Mouse (Mus musculus): ENCODE measurements around the gene Gm30302. TPM values are rescaled to one million over a fixed set of nuclear protein-coding genes. Genes with fewer than 3 reads are reported as not detected.

Gene Gm30302
- polyA plus RNA-seq (2015; fragmentation: Nextera tagmentation; extraction: Ambion mirVana): not detected in 2 replicates

DNA sequence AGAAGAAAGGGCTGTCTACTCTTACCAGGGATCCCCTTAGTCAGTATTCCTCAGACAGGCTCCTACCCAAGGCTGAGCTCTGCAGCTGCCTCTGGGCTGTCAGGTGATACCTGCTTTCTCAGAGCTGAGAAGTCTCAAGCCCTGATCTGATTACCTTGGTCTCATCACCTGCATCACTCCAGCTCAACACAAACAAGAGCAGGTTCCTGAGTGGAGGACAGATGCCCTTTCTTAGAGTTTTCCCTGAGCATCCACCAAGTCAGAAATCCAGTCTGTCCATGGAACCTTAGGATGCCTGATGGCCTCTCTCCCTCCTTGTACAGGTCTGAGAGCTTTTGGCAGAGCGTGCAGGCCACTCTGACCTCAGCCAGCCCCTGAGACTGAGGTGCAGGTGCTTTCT, at the start of gene Gm30302:
Gm30302 (minus strand) TSS at position 101 of the 400 bp plus-strand sequence.
- 91% methylated on average over 1 of the region's 1 CpGs for WGBS
- H3K4me1 ChIP-seq (replicated peaks; ENCODE audit: control insufficient read depth, insufficient read depth, low read length): no peaks in the 10 kb centered on the region
- no peaks in the 10 kb centered on the region for H3K9me3 ChIP-seq (ENCODE audit: control insufficient read depth, low read length)
- no peaks in the 10 kb centered on the region for H3K27me3 ChIP-seq (replicated peaks; ENCODE audit: control insufficient read depth, insufficient read depth, low read length)
- H3K4me2 ChIP-seq (ENCODE audit: low read length): no peak within 1 kb of the TSS
- H3K9ac ChIP-seq (replicated peaks; ENCODE audit: low read depth, low read length): no peak within 1 kb of the TSS
- H3K36me3 ChIP-seq (ENCODE audit: control insufficient read depth, insufficient read depth): no peaks in the 10 kb centered on the region
- ATAC-seq: no peak
- H3K4me3 ChIP-seq (replicated peaks; ENCODE audit: low read length): no peak within 1 kb of the TSS
- no peak within 1 kb of the TSS for H3K27ac ChIP-seq (ENCODE audit: low read length)

DNA sequence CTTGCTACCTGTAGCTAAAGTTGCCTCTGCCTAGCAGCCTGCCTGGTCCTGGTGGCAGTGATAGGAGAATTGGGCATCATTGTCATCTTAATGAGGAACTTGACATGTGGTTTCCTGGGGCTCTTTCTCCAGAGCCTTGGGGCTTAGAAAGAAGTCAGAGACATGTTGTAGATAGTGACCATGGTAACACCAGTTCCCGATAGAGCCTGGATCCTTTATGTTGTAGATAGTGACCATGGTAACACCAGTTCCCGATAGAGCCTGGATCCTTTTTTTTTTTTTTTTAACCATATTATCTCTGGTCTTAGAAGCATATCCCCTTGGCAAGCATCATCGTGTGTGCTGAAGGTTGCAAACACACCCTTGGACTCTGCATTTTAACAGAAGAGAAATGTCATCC, 48.0 kb upstream of the Gm30302 start:
- ATAC-seq: no peak
- H3K4me2 ChIP-seq (ENCODE audit: low read length): no peak overlapping the region
- no peak overlapping the region for H3K4me3 ChIP-seq (replicated peaks; ENCODE audit: low read length)
- H3K9me3 ChIP-seq (ENCODE audit: control insufficient read depth, low read length): no peaks in the 10 kb centered on the region
- H3K9ac ChIP-seq (replicated peaks; ENCODE audit: low read depth, low read length): no peak overlapping the region
- WGBS: 97% methylated on average over 3 of the region's 3 CpGs
- H3K36me3 ChIP-seq (ENCODE audit: control insufficient read depth, insufficient read depth): no peaks in the 10 kb centered on the region
- H3K4me1 ChIP-seq (replicated peaks; ENCODE audit: control insufficient read depth, insufficient read depth, low read length): no peaks in the 10 kb centered on the region
- no peaks in the 10 kb centered on the region for H3K27me3 ChIP-seq (replicated peaks; ENCODE audit: control insufficient read depth, insufficient read depth, low read length)
- H3K27ac ChIP-seq (ENCODE audit: low read length): no peak overlapping the region

DNA sequence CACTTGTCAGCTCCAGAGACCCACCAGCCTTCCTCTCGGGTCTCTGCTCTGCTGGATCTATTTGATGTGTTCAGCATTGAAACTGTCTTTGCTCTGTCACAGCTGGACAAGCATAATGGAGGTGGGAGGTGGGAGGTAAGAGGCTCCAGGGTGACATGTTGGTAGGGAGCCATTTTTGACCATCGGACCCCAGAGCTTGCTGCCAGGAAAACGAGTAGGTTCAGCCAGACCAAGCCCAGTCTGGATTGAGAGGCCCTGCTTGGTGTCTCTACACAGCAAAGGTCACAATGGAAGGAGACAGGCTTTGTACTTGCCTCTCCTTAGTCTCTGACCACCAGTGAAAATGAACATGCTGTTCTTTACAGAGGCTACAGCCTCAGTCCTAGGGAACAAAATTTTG, 47.3 kb upstream of the Gm30302 start:
- Histone ChIP-seq H3K27me3 (replicated peaks; ENCODE audit: control insufficient read depth, insufficient read depth, low read length) (no peaks in the 10 kb centered on the region), H3K4me3 (replicated peaks; ENCODE audit: low read length) (no peak overlapping the region), H3K27ac (ENCODE audit: low read length) (no peak overlapping the region), H3K9ac (replicated peaks; ENCODE audit: low read depth, low read length) (no peak overlapping the region), H3K36me3 (ENCODE audit: control insufficient read depth, insufficient read depth) (no peaks in the 10 kb centered on the region), H3K4me1 (replicated peaks; ENCODE audit: control insufficient read depth, insufficient read depth, low read length) (no peaks in the 10 kb centered on the region), H3K9me3 (ENCODE audit: control insufficient read depth, low read length) (0 out of 2 replicates have a peak, but pooled peaks cover 3% of the 10 kb centered on the region), H3K4me2 (ENCODE audit: low read length) (no peak overlapping the region)
- no peak for ATAC-seq
- WGBS: 78% methylated on average over 3 of the region's 3 CpGs

DNA sequence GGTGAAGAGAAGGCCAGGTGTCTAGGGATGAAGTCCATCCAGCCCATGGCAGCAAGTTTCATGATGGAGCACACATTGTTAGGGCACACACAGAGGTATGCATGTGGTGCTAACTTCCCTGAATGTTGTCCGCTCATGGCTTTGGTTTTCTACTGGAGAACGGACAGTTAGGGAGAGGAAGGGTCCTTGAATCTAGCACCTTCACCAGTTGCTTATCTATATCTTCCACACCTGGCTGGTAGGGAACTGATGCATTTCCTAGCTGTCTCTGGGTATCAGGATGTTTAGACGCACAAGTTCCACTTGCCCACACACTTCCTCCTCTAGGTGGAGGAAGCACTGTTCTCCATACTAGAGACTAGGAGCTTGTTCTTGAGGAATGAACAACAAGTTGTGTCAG, 46.9 kb upstream of the Gm30302 start:
- 0 out of 2 replicates have a peak, but pooled peaks cover 3% of the 10 kb centered on the region for H3K9me3 ChIP-seq (ENCODE audit: control insufficient read depth, low read length)
- no peaks in the 10 kb centered on the region for H3K4me1 ChIP-seq (replicated peaks; ENCODE audit: control insufficient read depth, insufficient read depth, low read length)
- no peaks in the 10 kb centered on the region for H3K36me3 ChIP-seq (ENCODE audit: control insufficient read depth, insufficient read depth)
- no peak overlapping the region for H3K27ac ChIP-seq (ENCODE audit: low read length)
- WGBS: 94% methylated on average over 3 of the region's 3 CpGs
- H3K9ac ChIP-seq (replicated peaks; ENCODE audit: low read depth, low read length): no peak overlapping the region
- H3K4me2 ChIP-seq (ENCODE audit: low read length): no peak overlapping the region
- no peaks in the 10 kb centered on the region for H3K27me3 ChIP-seq (replicated peaks; ENCODE audit: control insufficient read depth, insufficient read depth, low read length)
- no peak overlapping the region for H3K4me3 ChIP-seq (replicated peaks; ENCODE audit: low read length)
- ATAC-seq: no peak

DNA sequence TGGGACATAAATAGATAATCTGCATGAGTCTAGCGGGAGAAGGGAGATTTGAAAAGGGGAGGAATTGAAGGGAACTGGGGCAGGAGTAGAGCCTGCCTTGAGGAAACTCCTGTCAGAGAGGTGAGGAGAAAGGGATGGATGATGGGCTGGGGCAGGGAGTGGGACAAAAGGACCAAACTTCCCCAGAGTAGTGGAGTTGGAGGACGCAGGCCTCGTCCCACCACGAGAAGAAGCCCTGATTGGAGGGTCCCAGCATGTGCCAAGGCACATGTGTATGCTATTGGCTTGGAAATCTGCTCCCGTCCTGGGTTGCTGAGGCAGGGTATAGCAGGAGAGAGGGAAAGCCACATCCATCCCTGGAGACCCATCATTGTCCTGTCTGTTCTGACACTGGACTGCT, 45.3 kb upstream of the Gm30302 start:
- H3K36me3 ChIP-seq (ENCODE audit: control insufficient read depth, insufficient read depth): no peaks in the 10 kb centered on the region
- no peaks in the 10 kb centered on the region for H3K27me3 ChIP-seq (replicated peaks; ENCODE audit: control insufficient read depth, insufficient read depth, low read length)
- ATAC-seq: no peak
- no peaks in the 10 kb centered on the region for H3K4me1 ChIP-seq (replicated peaks; ENCODE audit: control insufficient read depth, insufficient read depth, low read length)
- no peak overlapping the region for H3K27ac ChIP-seq (ENCODE audit: low read length)
- H3K4me3 ChIP-seq (replicated peaks; ENCODE audit: low read length): no peak overlapping the region
- H3K9me3 ChIP-seq (ENCODE audit: control insufficient read depth, low read length): 0 out of 2 replicates have a peak, but pooled peaks cover 3% of the 10 kb centered on the region
- WGBS: 82% methylated on average over 5 of the region's 5 CpGs
- no peak overlapping the region for H3K9ac ChIP-seq (replicated peaks; ENCODE audit: low read depth, low read length)
- H3K4me2 ChIP-seq (ENCODE audit: low read length): no peak overlapping the region

DNA sequence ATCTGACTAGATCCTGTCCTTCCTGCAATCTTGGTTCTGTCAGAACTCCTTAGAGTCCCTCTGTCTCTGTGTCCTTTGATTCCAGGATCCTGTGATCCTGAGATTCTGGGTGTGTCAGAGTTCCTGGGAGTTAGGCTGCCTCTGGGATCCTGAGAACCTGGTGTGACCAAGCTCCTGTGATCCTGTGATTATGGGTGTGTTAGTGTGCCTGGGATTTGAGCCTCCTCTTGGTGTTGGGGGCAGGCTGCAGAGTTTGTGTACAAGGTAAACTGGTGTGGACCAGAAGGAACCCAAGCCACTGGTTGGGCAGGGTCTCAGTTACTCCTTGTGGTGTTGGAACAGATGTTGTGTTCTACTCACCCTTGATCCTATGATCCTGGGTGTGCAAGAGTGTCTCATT, 42.4 kb upstream of the Gm30302 start:
- no peak overlapping the region for H3K4me2 ChIP-seq (ENCODE audit: low read length)
- H3K9ac ChIP-seq (replicated peaks; ENCODE audit: low read depth, low read length): no peak overlapping the region
- H3K27me3 ChIP-seq (replicated peaks; ENCODE audit: control insufficient read depth, insufficient read depth, low read length): no peaks in the 10 kb centered on the region
- no peak overlapping the region for H3K27ac ChIP-seq (ENCODE audit: low read length)
- H3K4me1 ChIP-seq (replicated peaks; ENCODE audit: control insufficient read depth, insufficient read depth, low read length): no peaks in the 10 kb centered on the region
- no peaks in the 10 kb centered on the region for H3K36me3 ChIP-seq (ENCODE audit: control insufficient read depth, insufficient read depth)
- no peak for ATAC-seq
- H3K4me3 ChIP-seq (replicated peaks; ENCODE audit: low read length): no peak overlapping the region
- H3K9me3 ChIP-seq (ENCODE audit: control insufficient read depth, low read length): 0 out of 2 replicates have a peak, but pooled peaks cover 3% of the 10 kb centered on the region

DNA sequence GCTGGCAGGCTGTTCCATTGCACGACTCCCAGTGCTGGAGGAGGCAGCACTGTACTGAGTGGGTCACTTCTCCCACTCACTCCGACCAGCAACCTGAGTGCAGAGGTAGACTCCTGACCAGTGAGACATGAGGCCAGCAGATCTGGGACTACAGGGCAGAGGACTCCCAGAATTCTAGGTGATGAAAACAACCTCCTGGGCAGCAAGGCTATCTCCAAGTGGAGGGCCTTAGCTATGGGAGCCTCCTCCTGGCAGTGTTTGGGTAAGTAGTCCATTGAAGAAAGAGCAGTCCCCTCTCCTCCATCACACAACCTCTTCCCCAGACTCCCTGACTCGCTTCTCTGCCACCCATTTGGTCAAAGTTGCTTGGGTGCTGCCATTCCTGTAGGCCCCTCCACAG, 31.6 kb upstream of the Gm30302 start:
- Histone ChIP-seq H3K4me3 (replicated peaks; ENCODE audit: low read length) (no peak overlapping the region), H3K9ac (replicated peaks; ENCODE audit: low read depth, low read length) (no peak overlapping the region), H3K9me3 (ENCODE audit: control insufficient read depth, low read length) (no peaks in the 10 kb centered on the region), H3K4me2 (ENCODE audit: low read length) (no peak overlapping the region), H3K27ac (ENCODE audit: low read length) (no peak overlapping the region), H3K36me3 (ENCODE audit: control insufficient read depth, insufficient read depth) (no peaks in the 10 kb centered on the region), H3K27me3 (replicated peaks; ENCODE audit: control insufficient read depth, insufficient read depth, low read length) (no peaks in the 10 kb centered on the region), H3K4me1 (replicated peaks; ENCODE audit: control insufficient read depth, insufficient read depth, low read length) (no peaks in the 10 kb centered on the region)
- 72% methylated on average over 3 of the region's 3 CpGs for WGBS
- ATAC-seq: no peak

DNA sequence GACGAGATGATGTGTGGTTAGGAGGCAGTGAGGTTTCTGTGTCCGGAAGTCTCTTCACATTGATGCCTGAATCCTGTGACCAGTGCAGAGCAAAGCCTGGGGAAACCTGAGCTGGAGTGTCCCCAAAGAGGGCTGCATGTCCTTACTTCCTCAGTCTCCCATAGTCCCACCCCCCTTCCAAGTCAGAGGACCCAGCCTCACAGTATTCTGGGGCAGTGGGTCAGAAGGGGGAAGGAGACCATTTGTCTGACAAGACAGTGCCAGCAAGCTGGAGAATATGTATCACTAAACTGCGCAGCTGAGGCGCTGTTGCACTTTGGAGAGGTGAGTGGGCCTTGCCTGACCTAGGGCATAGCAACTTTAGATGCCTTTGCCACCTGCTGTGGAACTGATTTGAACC, 26.5 kb upstream of the Gm30302 start:
- no peaks in the 10 kb centered on the region for H3K27me3 ChIP-seq (replicated peaks; ENCODE audit: control insufficient read depth, insufficient read depth, low read length)
- H3K4me3 ChIP-seq (replicated peaks; ENCODE audit: low read length): no peak overlapping the region
- H3K9me3 ChIP-seq (ENCODE audit: control insufficient read depth, low read length): no peaks in the 10 kb centered on the region
- H3K4me1 ChIP-seq (replicated peaks; ENCODE audit: control insufficient read depth, insufficient read depth, low read length): no peaks in the 10 kb centered on the region
- 92% methylated on average over 4 of the region's 4 CpGs for WGBS
- H3K36me3 ChIP-seq (ENCODE audit: control insufficient read depth, insufficient read depth): no peaks in the 10 kb centered on the region
- H3K27ac ChIP-seq (ENCODE audit: low read length): no peak overlapping the region
- no peak overlapping the region for H3K4me2 ChIP-seq (ENCODE audit: low read length)
- no peak overlapping the region for H3K9ac ChIP-seq (replicated peaks; ENCODE audit: low read depth, low read length)
- no peak for ATAC-seq

DNA sequence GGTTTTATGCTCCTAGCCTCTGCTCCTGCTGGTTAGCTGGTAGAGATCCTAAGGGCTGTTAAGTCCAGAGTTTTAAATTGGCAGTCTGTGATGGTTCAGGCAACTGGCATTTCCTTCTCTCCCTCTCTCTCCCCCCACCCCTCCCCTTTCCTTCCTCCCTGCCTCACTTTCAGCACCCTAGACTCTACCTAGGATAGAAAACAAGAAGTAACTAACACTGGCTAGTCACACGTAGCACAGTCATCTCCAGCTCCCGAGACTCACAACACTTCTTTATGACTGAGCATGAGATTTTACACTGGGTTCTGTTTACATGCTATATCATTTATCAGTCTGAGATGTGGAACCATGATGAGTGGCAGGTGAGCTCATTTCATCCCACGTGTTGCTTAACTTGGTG, 16.2 kb upstream of the Gm30302 start:
- no peak for ATAC-seq
- no peaks in the 10 kb centered on the region for H3K36me3 ChIP-seq (ENCODE audit: control insufficient read depth, insufficient read depth)
- H3K27me3 ChIP-seq (replicated peaks; ENCODE audit: control insufficient read depth, insufficient read depth, low read length): no peaks in the 10 kb centered on the region
- H3K9ac ChIP-seq (replicated peaks; ENCODE audit: low read depth, low read length): no peak overlapping the region
- H3K9me3 ChIP-seq (ENCODE audit: control insufficient read depth, low read length): no peaks in the 10 kb centered on the region
- no peak overlapping the region for H3K4me3 ChIP-seq (replicated peaks; ENCODE audit: low read length)
- H3K27ac ChIP-seq (ENCODE audit: low read length): no peak overlapping the region
- 88% methylated on average over 3 of the region's 3 CpGs for WGBS
- no peak overlapping the region for H3K4me2 ChIP-seq (ENCODE audit: low read length)
- H3K4me1 ChIP-seq (replicated peaks; ENCODE audit: control insufficient read depth, insufficient read depth, low read length): no peaks in the 10 kb centered on the region

DNA sequence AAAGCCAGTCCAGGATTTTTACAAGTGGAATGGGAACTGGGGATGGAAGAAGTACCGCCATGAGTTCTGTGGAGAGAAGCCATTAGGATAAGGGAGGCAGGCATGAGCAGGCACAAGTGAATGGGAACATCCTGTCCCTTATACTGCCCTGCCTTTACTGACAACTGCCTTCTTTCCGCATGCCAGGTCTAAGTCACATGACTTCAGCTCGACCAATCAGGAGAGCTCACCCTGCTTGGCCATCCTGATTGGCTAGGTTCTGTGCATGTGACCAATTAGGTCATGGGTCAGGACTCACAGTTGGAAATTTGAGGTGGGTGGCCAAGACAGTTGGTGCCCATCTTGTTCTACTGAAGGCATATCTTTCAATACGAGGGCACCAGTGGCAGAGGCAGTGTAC, 15.6 kb upstream of the Gm30302 start:
- Histone ChIP-seq H3K27me3 (replicated peaks; ENCODE audit: control insufficient read depth, insufficient read depth, low read length) (no peaks in the 10 kb centered on the region), H3K4me3 (replicated peaks; ENCODE audit: low read length) (no peak overlapping the region), H3K27ac (ENCODE audit: low read length) (no peak overlapping the region), H3K4me2 (ENCODE audit: low read length) (no peak overlapping the region), H3K36me3 (ENCODE audit: control insufficient read depth, insufficient read depth) (no peaks in the 10 kb centered on the region), H3K9me3 (ENCODE audit: control insufficient read depth, low read length) (no peaks in the 10 kb centered on the region), H3K4me1 (replicated peaks; ENCODE audit: control insufficient read depth, insufficient read depth, low read length) (no peaks in the 10 kb centered on the region), H3K9ac (replicated peaks; ENCODE audit: low read depth, low read length) (no peak overlapping the region)
- WGBS: 97% methylated on average over 4 of the region's 4 CpGs
- no peak for ATAC-seq
